Mouse (Mus musculus) neural tube, embryonic 15.5 days (tissue): Measurements from ENCODE around the gene Gcgr. TPM values are rescaled to one million over a fixed set of nuclear protein-coding genes. Genes with fewer than 3 reads are reported as not detected.

Experiments
- ATAC-seq: fragments of 200-750 bp; cut with Nextera tagmentation; 2 replicates; pipeline ENCODE4 v1.8.0; 2017; ENCODE audit warnings: mild to moderate bottlenecking, moderate TSS enrichment, moderate library complexity; ENCODE audit not compliant: low FRiP score
- H3K27ac ChIP-seq: fragments of 300-500 bp; sonication (generic); replicated peaks from 2 replicates; pipeline ENCODE4 v1.5.1; 2015; ENCODE audit warnings: mild to moderate bottlenecking, inconsistent platforms
- H3K27me3 ChIP-seq: fragments of 300-500 bp; sonication (generic); replicated peaks from 2 replicates; pipeline ENCODE4 v1.6.1; 2015; ENCODE audit warnings: inconsistent platforms
- H3K36me3 ChIP-seq: fragments of 300-500 bp; sonication (generic); 2 replicates; pipeline ENCODE4 v1.6.1; 2015; ENCODE audit warnings: inconsistent platforms
- H3K4me1 ChIP-seq: fragments of 300-500 bp; sonication (generic); 2 replicates; pipeline ENCODE4 v1.6.1; 2015; ENCODE audit warnings: inconsistent platforms
- H3K4me2 ChIP-seq: fragments of 300-500 bp; sonication (generic); 2 replicates; pipeline ENCODE4 v1.6.1; 2015; ENCODE audit warnings: inconsistent platforms, mild to moderate bottlenecking, moderate library complexity
- H3K4me3 ChIP-seq: fragments of 300-500 bp; sonication (generic); replicated peaks from 2 replicates; pipeline ENCODE4 v1.5.1; 2015; ENCODE audit warnings: mild to moderate bottlenecking, inconsistent platforms
- H3K9ac ChIP-seq: fragments of 300-500 bp; sonication (generic); replicated peaks from 2 replicates; pipeline ENCODE4 v1.6.1; 2015; ENCODE audit warnings: mild to moderate bottlenecking, inconsistent platforms
- H3K9me3 ChIP-seq: fragments of 300-500 bp; sonication (generic); replicated peaks from 2 replicates; pipeline ENCODE4 v1.6.1; 2016; ENCODE audit warnings: inconsistent platforms
- WGBS: fragments of 180-500 bp; shearing (Covaris S2); methylation state at CpG from one replicate; pipeline ENCODE4 v1.1.7; 2015; ENCODE audit warnings: mixed read lengths; 5-methylcytosine and 5-hydroxymethylcytosine counted together
- polyA plus RNA-seq: library from polyadenylated mRNA; unstranded; fragments of >200 nt; fragmentation: Nextera tagmentation; extraction: Ambion mirVana; gene quantifications from 2 replicates; pipeline ENCODE4 v1.2.1, GENCODE M21; 2015

Gene Gcgr
- polyA plus RNA-seq, 1 experiment from 2014 or later: 0.41 TPM

DNA sequence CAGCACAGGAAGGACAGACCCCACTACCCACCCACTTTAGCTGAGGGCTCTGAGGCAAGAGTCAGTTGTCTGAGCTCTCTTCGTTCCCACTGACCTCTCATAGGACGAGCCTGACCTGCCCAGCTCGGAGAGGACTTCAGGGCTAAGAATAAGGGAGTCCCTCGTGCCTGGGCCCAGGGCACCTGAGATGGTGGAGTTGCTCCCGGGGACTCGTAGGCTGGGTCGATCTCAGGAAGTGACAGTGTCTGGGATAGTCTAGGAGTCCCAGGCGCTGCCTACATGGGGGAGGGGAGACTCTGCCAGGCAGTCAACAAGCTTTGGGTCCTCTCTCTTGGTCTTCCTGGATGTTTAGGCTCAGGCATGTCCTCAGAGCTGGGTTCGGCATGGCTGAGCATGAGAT, 10.0 kb upstream of the Gcgr start:
- Histone ChIP-seq H3K4me3 (no peak overlapping the region), H3K36me3 (no peaks in the 10 kb centered on the region), H3K9me3 (no peaks in the 10 kb centered on the region), H3K4me2 (no peak overlapping the region), H3K27ac (no peak overlapping the region), H3K27me3 (no peaks in the 10 kb centered on the region), H3K9ac (no peak overlapping the region), H3K4me1 (peaks cover 3% of the 10 kb centered on the region; the same call in 1 of the 2 replicates)
- no peak for ATAC-seq
- WGBS: 82% methylated on average over 9 of the region's 9 CpGs

DNA sequence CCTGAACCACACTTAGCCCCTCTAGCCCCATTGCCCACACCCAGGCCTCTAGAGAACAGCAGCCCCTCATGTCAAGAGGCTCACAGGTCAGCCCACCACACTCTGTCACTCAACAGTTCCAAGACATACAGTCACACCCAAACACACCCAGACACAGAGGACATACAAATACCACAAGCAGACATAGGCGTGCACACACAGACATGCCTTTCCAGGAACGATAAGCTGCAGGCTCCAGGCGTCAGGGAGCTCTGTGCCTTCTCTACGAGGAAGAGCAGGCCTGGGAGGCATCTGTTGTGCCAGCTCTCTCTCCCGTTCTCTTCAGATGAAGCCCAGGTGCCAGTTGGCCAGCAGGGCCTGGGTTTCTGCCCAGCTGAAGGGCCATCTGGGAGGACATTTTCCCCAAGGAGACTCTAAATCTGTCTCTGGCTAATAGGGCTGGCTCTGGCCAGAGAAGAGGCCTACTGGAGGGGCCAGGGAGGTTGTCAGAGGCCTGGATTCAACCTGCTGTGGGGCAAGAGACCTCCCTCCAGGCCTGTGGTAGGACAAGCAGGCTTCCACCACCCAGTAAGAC, 9.4 kb upstream of the Gcgr start:
- Histone ChIP-seq H3K9ac (no peak overlapping the region), H3K4me2 (no peak overlapping the region), H3K9me3 (no peaks in the 10 kb centered on the region), H3K4me3 (no peak overlapping the region), H3K27me3 (no peaks in the 10 kb centered on the region), H3K36me3 (no peaks in the 10 kb centered on the region), H3K4me1 (no peaks in the 10 kb centered on the region), H3K27ac (no peak overlapping the region)
- no peak for ATAC-seq
- WGBS: 76% methylated on average over 5 of the region's 5 CpGs

DNA sequence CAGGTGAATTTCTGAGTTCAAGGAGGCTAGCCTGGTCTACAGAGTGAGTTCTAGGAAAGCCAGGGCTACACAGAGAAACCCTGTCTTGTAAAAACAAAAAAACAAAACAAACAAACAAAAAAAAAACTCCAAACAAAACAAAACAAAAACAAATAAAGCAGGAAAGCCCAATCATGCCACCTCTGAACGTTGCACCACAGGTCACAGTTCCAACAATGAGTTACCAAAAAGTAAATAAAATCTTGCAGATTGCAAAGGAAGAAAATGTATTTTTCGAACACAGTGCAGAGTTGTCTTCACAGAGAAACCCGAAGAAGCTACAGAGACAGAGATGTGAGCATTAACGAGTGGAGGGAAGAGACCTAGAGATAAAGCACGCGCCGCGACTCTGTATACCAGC, 7.9 kb upstream of the Gcgr start:
- no peak overlapping the region for H3K4me2 ChIP-seq
- no peak overlapping the region for H3K27ac ChIP-seq
- ATAC-seq: no peak
- peaks cover under 1% of the 10 kb centered on the region; the same call in 1 of the 2 replicates for H3K27me3 ChIP-seq
- no peaks in the 10 kb centered on the region for H3K4me1 ChIP-seq
- no peaks in the 10 kb centered on the region for H3K9me3 ChIP-seq
- no peaks in the 10 kb centered on the region for H3K36me3 ChIP-seq
- WGBS: 90% methylated on average over 8 of the region's 8 CpGs
- no peak overlapping the region for H3K9ac ChIP-seq
- H3K4me3 ChIP-seq: no peak overlapping the region

DNA sequence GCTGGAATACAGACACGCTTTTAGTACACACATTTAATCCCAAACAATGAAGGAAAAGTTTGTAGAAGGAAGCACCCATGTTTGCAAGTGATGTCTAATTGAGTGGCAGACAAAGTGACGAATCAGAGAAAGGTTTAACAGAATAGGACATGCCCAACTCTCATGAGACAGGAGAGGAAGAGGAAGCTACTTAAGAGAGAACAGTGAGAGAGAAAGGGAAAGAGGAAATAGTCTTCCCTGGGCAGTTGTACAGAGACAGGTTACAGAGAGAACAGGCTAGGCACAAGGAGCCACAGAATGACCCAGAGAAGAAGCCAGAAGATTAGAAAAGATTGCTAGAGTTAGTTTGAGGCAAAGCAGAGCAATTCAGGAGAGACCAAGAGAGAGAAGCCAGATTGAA, 4.5 kb upstream of the Gcgr start:
- Histone ChIP-seq H3K4me3 (no peak overlapping the region), H3K9ac (no peak overlapping the region)

DNA sequence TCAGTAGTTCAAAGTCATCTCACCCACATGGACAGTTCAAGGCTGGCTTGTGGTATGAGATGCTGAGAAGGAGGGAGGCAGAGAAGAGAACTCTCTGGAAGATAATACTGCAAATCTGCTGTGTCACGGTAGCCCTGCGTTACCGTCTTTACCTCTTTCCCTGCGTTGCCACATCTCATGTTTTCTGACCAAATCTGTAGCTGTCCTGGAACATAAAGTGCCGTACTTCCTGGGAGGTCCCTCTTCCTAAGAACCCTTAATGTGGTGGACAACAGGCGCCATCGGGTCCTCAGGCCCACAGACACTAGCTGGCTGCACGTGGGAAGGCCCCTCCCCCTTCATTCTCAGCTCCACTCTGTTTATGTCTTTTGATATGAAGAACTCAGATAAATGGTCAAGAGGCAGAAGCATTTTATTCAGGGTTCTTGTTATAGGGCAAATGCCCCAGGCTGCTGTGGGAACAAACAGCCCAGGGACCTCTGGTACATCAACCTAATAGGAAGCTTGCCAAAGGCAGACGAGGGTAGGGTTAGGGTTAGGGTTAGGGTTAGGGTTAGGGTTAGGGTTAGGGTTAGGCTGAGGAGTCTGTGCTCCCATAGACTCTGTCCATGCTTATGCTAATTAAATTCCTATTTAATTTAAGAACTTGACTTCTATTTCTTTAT, 2.7 kb upstream of the Gcgr start:
- no peak overlapping the region for H3K4me3 ChIP-seq
- no peak for ATAC-seq
- peaks cover 10% of the 10 kb centered on the region for H3K4me1 ChIP-seq
- 80% methylated on average over 9 of the region's 9 CpGs for WGBS
- H3K9me3 ChIP-seq: no peaks in the 10 kb centered on the region
- no peak overlapping the region for H3K9ac ChIP-seq
- no peaks in the 10 kb centered on the region for H3K36me3 ChIP-seq
- H3K27me3 ChIP-seq: peaks cover 53% of the 10 kb centered on the region
- H3K4me2 ChIP-seq: no peak overlapping the region
- H3K27ac ChIP-seq: no peak overlapping the region

More for the DNA sequence above, 4.5 kb upstream of the Gcgr start:
- no peak for ATAC-seq
- 82% methylated on average over 2 of the region's 2 CpGs for WGBS
- H3K9me3 ChIP-seq: no peaks in the 10 kb centered on the region
- peaks cover 35% of the 10 kb centered on the region for H3K27me3 ChIP-seq
- no peak overlapping the region for H3K4me2 ChIP-seq
- no peaks in the 10 kb centered on the region for H3K36me3 ChIP-seq
- no peak overlapping the region for H3K27ac ChIP-seq
- H3K4me1 ChIP-seq: peaks cover 8% of the 10 kb centered on the region

DNA sequence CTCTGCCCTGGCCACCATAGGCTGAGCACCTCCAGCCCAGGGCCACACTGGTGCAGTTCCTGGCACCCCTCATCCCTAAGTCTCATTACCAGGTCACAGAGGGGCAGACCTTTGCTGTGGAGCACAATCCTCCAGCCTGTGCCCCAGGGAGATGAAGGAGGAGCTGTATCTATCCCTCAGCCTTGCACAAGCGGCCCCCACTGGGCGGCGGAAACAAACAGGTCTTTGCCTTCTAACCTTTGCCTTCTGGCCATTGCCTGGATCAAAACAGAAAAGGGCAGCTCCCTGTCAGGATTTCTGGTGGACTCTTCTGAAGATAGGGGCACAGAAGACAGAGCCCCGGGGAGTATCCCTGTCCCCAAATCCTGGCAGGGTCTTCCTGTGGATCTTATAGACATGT, 1.6 kb upstream of the Gcgr start:
- whole genome bisulfite sequencing: 72% methylated on average over 4 of the region's 4 CpGs
- no peak overlapping the region for H3K4me2 ChIP-seq
- no peak overlapping the region for H3K4me3 ChIP-seq
- no peaks in the 10 kb centered on the region for H3K36me3 ChIP-seq
- no peaks in the 10 kb centered on the region for H3K9me3 ChIP-seq
- H3K9ac ChIP-seq: no peak overlapping the region
- peaks cover 10% of the 10 kb centered on the region for H3K4me1 ChIP-seq
- no peak overlapping the region for H3K27ac ChIP-seq
- peaks cover 63% of the 10 kb centered on the region for H3K27me3 ChIP-seq
- no peak for ATAC-seq

DNA sequence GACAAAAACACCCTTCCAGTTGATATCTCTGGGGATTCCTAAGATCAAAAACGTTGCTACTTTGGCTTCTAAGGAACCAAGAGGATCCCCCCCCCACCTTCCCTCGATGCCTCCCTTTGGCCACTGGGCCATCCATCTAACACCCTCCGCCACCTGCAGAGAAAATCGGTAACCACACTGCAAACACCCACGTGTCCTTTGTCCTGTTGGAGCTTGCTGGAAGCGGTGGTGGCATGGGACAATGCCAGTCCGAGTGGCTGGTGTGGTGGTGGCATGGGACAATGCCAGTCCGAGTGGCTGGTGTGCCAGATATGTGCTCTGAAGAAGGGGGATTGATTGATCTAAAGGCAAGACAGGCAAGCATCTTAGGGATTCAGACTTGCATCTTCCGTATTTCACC, 1.1 kb downstream of the Gcgr start:
- no peak overlapping the region for H3K9ac ChIP-seq
- WGBS: 34% methylated on average over 9 of the region's 9 CpGs
- no peak overlapping the region for H3K27ac ChIP-seq
- no peak overlapping the region for H3K4me3 ChIP-seq
- ATAC-seq: no peak
- H3K27me3 ChIP-seq: peaks cover 75% of the 10 kb centered on the region
- no peaks in the 10 kb centered on the region for H3K36me3 ChIP-seq
- H3K9me3 ChIP-seq: no peaks in the 10 kb centered on the region
- no peak overlapping the region for H3K4me2 ChIP-seq
- peaks cover 10% of the 10 kb centered on the region for H3K4me1 ChIP-seq

DNA sequence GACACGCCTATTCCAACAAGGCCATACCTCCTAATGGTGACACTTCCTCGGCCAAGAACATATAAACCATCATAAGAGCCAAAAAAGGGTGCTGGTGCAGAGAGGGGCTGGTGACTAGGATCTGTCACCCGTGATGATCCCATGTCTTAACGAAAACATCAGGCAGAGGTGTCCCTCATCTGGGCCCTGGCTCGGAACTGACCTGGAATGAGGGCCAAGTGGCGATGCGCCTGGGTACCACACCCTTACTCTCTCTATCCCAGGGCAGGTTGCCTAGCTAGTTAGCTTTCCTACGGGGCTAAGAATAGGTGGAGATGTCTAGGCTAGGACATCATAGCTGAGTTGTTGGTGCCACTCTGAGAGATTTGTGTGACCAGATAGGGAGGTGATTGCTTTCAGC, 3.6 kb downstream of the Gcgr start:
- H3K27ac ChIP-seq: no peak overlapping the region
- no peaks in the 10 kb centered on the region for H3K9me3 ChIP-seq
- H3K9ac ChIP-seq: no peak overlapping the region
- no peak for ATAC-seq
- no peaks in the 10 kb centered on the region for H3K36me3 ChIP-seq
- H3K4me1 ChIP-seq: peaks cover 18% of the 10 kb centered on the region
- 81% methylated on average over 8 of the region's 8 CpGs for WGBS
- no peak overlapping the region for H3K4me3 ChIP-seq
- H3K27me3 ChIP-seq: peaks cover 59% of the 10 kb centered on the region
- no peak overlapping the region for H3K4me2 ChIP-seq

DNA sequence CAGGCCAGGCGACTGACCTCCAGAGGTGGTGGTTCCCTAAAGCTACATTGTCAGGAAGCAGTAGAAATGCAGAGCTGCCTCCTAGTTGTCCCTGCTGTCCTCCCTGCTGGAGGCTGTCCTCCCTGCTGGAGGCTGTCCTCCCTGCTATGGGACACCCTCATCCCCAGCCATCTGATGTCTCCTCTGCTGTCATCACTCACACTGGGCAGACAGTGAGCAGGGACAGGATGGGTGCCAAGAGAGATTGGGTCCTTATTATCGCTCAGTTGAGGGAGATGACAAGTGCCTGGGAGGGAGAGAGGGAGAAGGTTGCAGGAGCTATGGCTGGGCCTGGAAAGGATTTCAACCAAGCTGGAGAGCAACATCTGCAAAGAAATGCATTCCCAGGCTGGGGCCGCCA, 4.6 kb downstream of the Gcgr start:
- Histone ChIP-seq H3K9me3 (no peaks in the 10 kb centered on the region), H3K4me1 (peaks cover 28% of the 10 kb centered on the region), H3K27me3 (peaks cover 49% of the 10 kb centered on the region), H3K4me3 (no peak overlapping the region), H3K4me2 (no peak overlapping the region), H3K9ac (no peak overlapping the region), H3K36me3 (no peaks in the 10 kb centered on the region), H3K27ac (no peak overlapping the region)
- ATAC-seq: no peak
- WGBS: 87% methylated on average over 3 of the region's 3 CpGs

DNA sequence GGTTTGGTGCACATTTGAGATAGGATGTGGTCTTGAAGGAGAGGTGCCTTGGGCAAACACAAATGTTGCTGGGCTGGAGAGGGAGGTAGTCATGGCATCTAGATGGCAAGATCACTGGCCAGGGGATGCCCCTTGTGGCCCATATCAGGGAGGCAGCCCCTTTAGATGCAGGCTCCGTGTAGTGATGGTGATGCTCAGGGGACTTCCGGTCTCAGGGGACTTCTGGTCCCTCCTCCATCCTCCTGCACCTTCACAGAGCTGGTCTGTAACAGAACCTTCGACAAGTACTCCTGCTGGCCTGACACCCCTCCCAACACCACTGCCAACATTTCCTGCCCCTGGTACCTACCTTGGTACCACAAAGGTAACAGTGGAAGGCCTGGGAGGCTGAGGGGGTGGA, 5.3 kb downstream of the Gcgr start:
- Histone ChIP-seq H3K4me2 (no peak overlapping the region), H3K9ac (no peak overlapping the region), H3K4me1 (peaks cover 22% of the 10 kb centered on the region), H3K9me3 (no peaks in the 10 kb centered on the region), H3K27ac (no peak overlapping the region), H3K27me3 (peaks cover 42% of the 10 kb centered on the region), H3K4me3 (no peak overlapping the region), H3K36me3 (no peaks in the 10 kb centered on the region)
- 84% methylated on average over 3 of the region's 3 CpGs for WGBS
- ATAC-seq: no peak

DNA sequence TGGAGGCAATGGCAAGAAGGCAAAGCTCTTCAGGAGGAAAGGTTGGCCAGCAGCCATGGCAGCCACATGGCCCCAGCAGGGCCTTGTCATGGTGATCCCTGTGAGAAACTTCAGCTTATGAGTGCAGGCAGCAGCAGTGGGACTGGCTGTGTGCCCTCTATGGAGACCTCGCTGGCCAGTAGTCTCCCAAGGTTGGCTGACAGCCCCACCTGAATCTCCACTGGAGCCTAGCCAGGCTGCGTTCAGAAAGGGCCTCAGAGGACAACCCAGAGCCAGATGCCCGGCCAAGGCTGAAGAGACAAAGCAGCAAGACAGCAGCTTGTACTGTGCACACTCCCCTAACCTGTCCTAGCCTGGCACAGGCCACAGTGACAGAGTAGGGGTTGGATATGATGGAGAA, 8.0 kb downstream of the Gcgr start:
- H3K27ac ChIP-seq: peak overlapping the region; percentile 38; the same call in 1 of the 2 replicates
- H3K4me1 ChIP-seq: peaks cover 20% of the 10 kb centered on the region
- no peak overlapping the region for H3K4me2 ChIP-seq
- peaks cover 18% of the 10 kb centered on the region for H3K36me3 ChIP-seq
- no peaks in the 10 kb centered on the region for H3K9me3 ChIP-seq
- 66% methylated on average over 3 of the region's 3 CpGs for WGBS
- no peak for ATAC-seq
- H3K27me3 ChIP-seq: peaks cover 15% of the 10 kb centered on the region
- H3K9ac ChIP-seq: no peak overlapping the region
- H3K4me3 ChIP-seq: no peak overlapping the region

DNA sequence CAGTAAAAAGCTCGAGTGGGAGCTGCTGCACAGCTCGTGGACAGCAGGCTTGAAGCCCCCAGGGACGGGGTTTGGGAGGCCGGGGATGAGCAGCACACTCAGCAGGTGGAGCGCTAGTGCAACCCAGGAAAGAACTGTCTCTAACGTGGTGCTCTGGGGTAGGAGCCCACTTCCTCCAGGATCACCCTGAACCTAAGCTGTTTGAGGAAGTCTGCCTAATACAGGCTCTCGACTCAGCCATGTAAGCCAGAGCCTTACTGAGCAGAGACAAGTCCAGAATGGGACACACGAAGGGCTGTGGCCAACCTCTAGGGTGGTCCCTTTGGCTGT, 8.4 kb downstream of the Gcgr start:
- Histone ChIP-seq H3K27me3 (peaks cover 12% of the 10 kb centered on the region; the same call in 1 of the 2 replicates), H3K27ac (peak overlapping the region; percentile 38), H3K4me2 (no peak overlapping the region), H3K4me1 (peaks cover 20% of the 10 kb centered on the region), H3K4me3 (no peak overlapping the region), H3K36me3 (peaks cover 22% of the 10 kb centered on the region), H3K9ac (no peak overlapping the region), H3K9me3 (no peaks in the 10 kb centered on the region)
- ATAC-seq: no peak
- 57% methylated on average over 8 of the region's 8 CpGs for WGBS
